Mouse (Mus musculus) neural tube, embryonic 14.5 days (tissue): Measurements from ENCODE around the gene Spata21. TPM values are rescaled to one million over a fixed set of nuclear protein-coding genes. Genes with fewer than 3 reads are reported as not detected.
"Not testable (repeated sequence)": the region's sequence is repeated elsewhere in the genome, so short reads cannot be mapped to it uniquely, and the experiment has no call there.

ENCODE experiments used
- ATAC-seq: fragments of 200-750 bp; cut with Nextera tagmentation; 2 replicates; pipeline ENCODE4 v1.8.0; 2017; ENCODE audit warnings: low read depth, mild to moderate bottlenecking, moderate TSS enrichment, moderate library complexity
- H3K27ac ChIP-seq: fragments of 300-500 bp; sonication (generic); 2 replicates; pipeline ENCODE4 v1.5.1; 2014; ENCODE audit warnings: low read depth, mild to moderate bottlenecking, control low read depth, low read length, moderate library complexity, mixed read lengths
- H3K27me3 ChIP-seq: fragments of 300-500 bp; sonication (generic); 2 replicates; pipeline ENCODE4 v1.6.1; 2014; ENCODE audit warnings: low read length; ENCODE audit not compliant: control insufficient read depth, insufficient read depth
- H3K36me3 ChIP-seq: fragments of 300-500 bp; sonication (generic); 2 replicates; pipeline ENCODE4 v1.6.1; 2014; ENCODE audit warnings: low read length, mixed read lengths; ENCODE audit not compliant: control insufficient read depth, insufficient read depth
- H3K4me1 ChIP-seq: fragments of 300-500 bp; sonication (generic); 2 replicates; pipeline ENCODE4 v1.6.1; 2014; ENCODE audit warnings: low read length; ENCODE audit not compliant: control insufficient read depth, insufficient read depth
- H3K4me2 ChIP-seq: fragments of 300-500 bp; sonication (generic); 2 replicates; pipeline ENCODE4 v1.6.1; 2014; ENCODE audit warnings: mild to moderate bottlenecking, low read depth, low read length, control low read depth
- H3K4me3 ChIP-seq: fragments of 300-500 bp; sonication (generic); 2 replicates; pipeline ENCODE4 v1.5.1; 2014; ENCODE audit warnings: low read depth, low read length, control low read depth, mixed read lengths
- H3K9ac ChIP-seq: fragments of 300-500 bp; sonication (generic); replicated peaks from 2 replicates; pipeline ENCODE4 v1.6.1; 2014; ENCODE audit warnings: low read depth, mild to moderate bottlenecking, control low read depth, low read length, mixed read lengths
- H3K9me3 ChIP-seq: fragments of 300-500 bp; sonication (generic); 2 replicates; pipeline ENCODE4 v1.6.1; 2016; ENCODE audit warnings: low read length; ENCODE audit not compliant: control insufficient read depth
- WGBS: fragments of 180-500 bp; shearing (Covaris S2); extraction: QIAGEN DNeasy Blood & Tissue Kit; methylation state at CpG from one replicate; pipeline ENCODE4 v1.1.7; 2014; 5-methylcytosine and 5-hydroxymethylcytosine counted together
- polyA plus RNA-seq: library from polyadenylated mRNA; unstranded; fragments of >200 nt; fragmentation: Nextera tagmentation; extraction: Ambion mirVana; gene quantifications from 2 replicates; pipeline ENCODE4 v1.2.1, GENCODE M21; 2014

Spata21 gene
- polyA plus RNA-seq, 1 experiment from 2014 or later, result 0.50 TPM

DNA sequence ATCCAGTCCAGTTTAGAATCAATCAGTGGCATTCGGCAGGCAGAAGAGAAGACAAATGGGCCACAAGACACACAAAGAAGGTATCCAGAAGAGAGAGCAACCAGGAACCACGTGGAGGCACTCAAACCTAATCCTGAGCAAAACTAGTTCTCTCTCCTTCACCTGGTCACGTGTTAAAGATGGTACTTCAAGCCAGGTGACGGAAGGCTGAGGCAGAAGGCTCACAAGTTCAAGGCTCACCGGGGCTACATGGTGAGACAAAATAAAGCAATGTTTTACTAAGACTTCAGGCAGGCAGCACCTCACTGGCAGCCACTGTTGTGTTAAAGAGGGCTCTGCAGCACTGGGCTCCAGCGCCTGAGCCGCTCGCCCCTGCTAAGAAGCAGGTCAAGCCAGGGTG, 44.1 kb downstream of the Spata21 start:
- peaks cover 25% of the 10 kb centered on the region for H3K4me1 ChIP-seq
- no peak overlapping the region for H3K9ac ChIP-seq
- 48% methylated on average over 8 of the region's 8 CpGs for WGBS
- H3K27ac ChIP-seq, result peak overlapping the region; percentile 7
- H3K4me3 ChIP-seq, result no peak overlapping the region
- ATAC-seq, result no peak
- no peaks in the 10 kb centered on the region for H3K9me3 ChIP-seq
- no peaks in the 10 kb centered on the region for H3K36me3 ChIP-seq
- H3K27me3 ChIP-seq, result no peaks in the 10 kb centered on the region
- H3K4me2 ChIP-seq, result no peak overlapping the region

DNA sequence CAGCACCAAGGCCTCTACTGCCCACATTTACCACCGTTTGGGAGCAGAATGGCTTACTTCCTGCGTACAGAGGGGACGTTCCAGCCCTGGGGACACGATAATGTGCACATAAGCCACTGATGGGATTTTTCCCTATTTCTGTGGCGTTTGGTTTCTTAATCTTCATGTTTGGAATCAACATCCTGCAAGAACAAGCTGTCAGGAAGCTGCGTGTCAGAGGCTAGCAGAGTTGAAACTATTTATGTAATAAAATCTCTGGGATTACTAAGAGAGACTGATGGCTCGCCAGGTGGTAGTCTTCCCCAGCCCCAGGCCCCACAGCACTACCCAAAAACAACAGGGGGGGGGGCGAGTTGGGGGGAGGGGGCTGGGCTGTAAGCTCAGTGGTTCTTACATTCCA, 45.1 kb downstream of the Spata21 start:
- H3K27me3 ChIP-seq, result no peaks in the 10 kb centered on the region
- H3K4me3 ChIP-seq, result no peak overlapping the region
- no peak overlapping the region for H3K4me2 ChIP-seq
- ATAC-seq, result no peak
- no peaks in the 10 kb centered on the region for H3K36me3 ChIP-seq
- no peak overlapping the region for H3K9ac ChIP-seq
- H3K4me1 ChIP-seq, result peaks cover 28% of the 10 kb centered on the region
- no peaks in the 10 kb centered on the region for H3K9me3 ChIP-seq
- H3K27ac ChIP-seq, result no peak overlapping the region
- 76% methylated on average over 7 of the region's 8 CpGs for WGBS

DNA sequence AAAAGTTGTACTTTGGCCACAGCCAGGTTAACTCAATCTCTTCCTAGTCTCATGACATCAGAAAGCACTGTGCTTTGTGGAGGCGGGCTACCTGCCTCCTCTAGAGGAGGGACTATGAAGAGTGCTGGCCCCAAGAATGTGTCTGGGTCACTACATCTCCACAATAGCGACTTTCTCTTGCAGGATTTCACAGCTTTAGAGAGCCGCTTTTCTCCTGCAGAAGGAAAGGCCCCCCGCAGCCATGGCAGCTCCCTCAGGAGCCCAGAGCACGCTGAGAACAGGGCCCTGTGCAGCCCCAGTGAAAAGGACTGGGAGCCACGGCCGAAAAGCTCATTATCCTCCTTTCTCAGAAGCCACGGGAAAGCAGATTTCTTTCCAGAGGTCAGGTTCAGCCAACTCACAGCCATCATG, 45.9 kb downstream of the Spata21 start:
- 9% methylated on average over 8 of the region's 8 CpGs for WGBS
- no peak overlapping the region for H3K4me3 ChIP-seq
- 0 out of 2 replicates have a peak overlapping the region, but pooled peaks have one; percentile 7 for H3K9ac ChIP-seq
- no peaks in the 10 kb centered on the region for H3K9me3 ChIP-seq
- H3K27ac ChIP-seq, result peak overlapping the region; percentile 8; the same call in 1 of the 2 replicates
- H3K36me3 ChIP-seq, result no peaks in the 10 kb centered on the region
- ATAC-seq, result no peak
- H3K27me3 ChIP-seq, result no peaks in the 10 kb centered on the region
- H3K4me2 ChIP-seq, result no peak overlapping the region
- peaks cover 33% of the 10 kb centered on the region for H3K4me1 ChIP-seq

GRCm38 (mm10) chr4:141134751-141135530, 46.8 kb downstream of the Spata21 start:
- WGBS, result 75% methylated on average over 20 of the region's 20 CpGs
- no peak for ATAC-seq
- Histone ChIP-seq H3K4me1 (peaks cover 33% of the 10 kb centered on the region), H3K36me3 (no peaks in the 10 kb centered on the region), H3K27me3 (no peaks in the 10 kb centered on the region; the same call in 1 of the 2 replicates), H3K9me3 (no peaks in the 10 kb centered on the region), H3K4me2 (no peak overlapping the region), H3K27ac (peak overlapping the region; percentile 34; the same call in 1 of the 2 replicates), H3K4me3 (no peak overlapping the region), H3K9ac (no peak overlapping the region)

DNA sequence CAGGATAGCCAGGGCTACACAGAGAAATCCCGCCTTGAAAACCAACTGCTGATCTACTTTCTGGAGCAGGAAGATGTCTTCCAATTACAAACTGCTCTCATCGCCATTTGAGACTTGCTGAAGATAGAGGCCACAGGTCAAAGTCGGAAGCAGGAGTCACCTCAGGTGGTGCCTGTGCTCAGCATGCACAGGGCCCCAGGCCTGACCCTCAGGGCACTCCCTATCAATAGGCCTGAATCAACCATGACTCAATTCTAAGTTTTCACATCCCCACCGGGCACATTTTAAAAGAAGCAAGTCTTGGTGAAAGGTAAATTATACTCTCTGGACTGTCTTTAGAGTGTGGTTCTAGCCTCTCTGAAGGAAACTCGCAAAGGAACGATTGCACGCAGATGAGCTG, 48.0 kb downstream of the Spata21 start:
- 65% methylated on average over 7 of the region's 7 CpGs for WGBS
- H3K27ac ChIP-seq, result no peak overlapping the region
- no peaks in the 10 kb centered on the region for H3K36me3 ChIP-seq
- H3K27me3 ChIP-seq, result no peaks in the 10 kb centered on the region; the same call in 1 of the 2 replicates
- no peak overlapping the region for H3K9ac ChIP-seq
- H3K4me3 ChIP-seq, result no peak overlapping the region
- no peaks in the 10 kb centered on the region for H3K9me3 ChIP-seq
- H3K4me2 ChIP-seq, result no peak overlapping the region
- H3K4me1 ChIP-seq, result peaks cover 32% of the 10 kb centered on the region
- no peak for ATAC-seq

DNA sequence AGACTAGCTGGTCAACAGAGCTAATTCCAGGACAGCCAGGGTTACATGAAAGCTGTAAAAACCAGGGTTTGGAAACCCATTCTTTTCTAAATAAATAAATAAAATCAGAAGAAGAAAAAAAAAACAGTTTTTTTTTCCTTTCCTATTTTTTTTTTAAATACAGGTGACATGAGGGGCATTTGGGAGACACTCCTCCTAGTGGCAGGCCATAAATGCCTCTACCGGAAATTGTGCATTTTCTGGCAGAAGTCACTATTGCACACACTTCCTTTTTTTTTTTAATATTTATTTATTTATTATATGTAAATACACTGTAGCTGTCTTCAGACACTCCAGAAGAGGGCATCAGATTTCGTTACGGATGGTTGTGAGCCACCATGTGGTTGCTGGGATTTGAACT, 49.6 kb downstream of the Spata21 start:
- H3K9ac ChIP-seq, ATAC-seq, H3K9me3 ChIP-seq, H3K36me3 ChIP-seq, H3K4me3 ChIP-seq, H3K27ac ChIP-seq, H3K27me3 ChIP-seq: not testable (repeated sequence)
- Histone ChIP-seq H3K4me2 (peak overlapping the region; percentile 89; the same call in 1 of the 2 replicates), H3K4me1 (peaks cover 24% of the 10 kb centered on the region)
- 69% methylated on average over 2 of the region's 3 CpGs for WGBS

DNA sequence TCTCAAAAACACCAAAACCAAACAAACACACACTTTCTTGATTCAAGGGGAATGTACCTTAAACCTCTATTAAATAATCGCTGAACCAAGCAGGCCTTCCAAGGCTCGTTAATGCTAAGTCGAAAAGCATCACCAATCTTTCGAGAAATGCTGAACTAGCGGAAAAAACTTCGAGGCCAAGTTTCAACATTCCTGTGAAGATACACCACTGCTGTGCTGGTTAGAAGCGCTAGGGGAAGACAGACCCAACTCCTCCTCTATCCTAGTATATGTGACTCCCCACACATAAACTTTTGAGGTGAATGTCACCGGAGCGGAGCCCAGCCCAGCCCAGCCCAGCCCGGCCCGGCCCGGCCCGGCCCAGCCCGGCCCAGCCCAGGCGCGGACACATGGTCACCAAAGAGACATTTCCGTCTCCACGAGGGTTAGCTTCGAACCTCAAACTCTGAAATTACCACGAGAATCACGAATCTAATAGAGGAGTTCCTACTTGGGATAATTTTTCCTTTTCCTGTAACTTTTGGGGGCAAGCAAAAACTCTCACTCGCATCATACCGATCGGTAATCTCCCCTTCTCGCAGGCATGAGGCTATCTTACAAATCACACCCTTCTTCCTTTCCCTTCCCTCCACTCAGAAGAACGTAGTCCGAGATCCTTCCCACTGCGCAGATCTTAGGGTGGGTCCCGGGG, 50.4 kb downstream of the Spata21 start:
- Histone ChIP-seq H3K36me3 (no peaks in the 10 kb centered on the region), H3K9ac (peak overlapping the region; percentile 80), H3K27me3 (no peaks in the 10 kb centered on the region; the same call in 1 of the 2 replicates), H3K4me3 (peak overlapping the region; percentile 84), H3K4me2 (peak overlapping the region; percentile 89), H3K4me1 (peaks cover 24% of the 10 kb centered on the region), H3K9me3 (no peaks in the 10 kb centered on the region), H3K27ac (peak overlapping the region; percentile 90)
- ATAC-seq, result no peak
- WGBS, result 5% methylated on average over 29 of the region's 29 CpGs

GRCm38 (mm10) chr4:141139116-141139970, 51.2 kb downstream of the Spata21 start, which contains the start of gene Szrd1:
TSS of gene Szrd1 (minus strand) at chr4:141139775.
- no peaks in the 10 kb centered on the region; the same call in 1 of the 2 replicates for H3K27me3 ChIP-seq
- no peaks in the 10 kb centered on the region for H3K36me3 ChIP-seq
- ATAC-seq, result peak; percentile 93
- H3K9me3 ChIP-seq, result no peaks in the 10 kb centered on the region
- peak within 1 kb of the TSS; percentile 90 for H3K27ac ChIP-seq
- H3K4me3 ChIP-seq, result peak within 1 kb of the TSS; percentile 84
- WGBS, result under 1% methylated on average over 54 of the region's 63 CpGs
- H3K4me1 ChIP-seq, result peaks cover 21% of the 10 kb centered on the region
- peak within 1 kb of the TSS; percentile 80 for H3K9ac ChIP-seq
- H3K4me2 ChIP-seq, result peak within 1 kb of the TSS; percentile 89
